Mouse (Mus musculus) spleen, adult 2 months (tissue): Measurements from ENCODE around the gene Plet1. TPM values are rescaled to one million over a fixed set of nuclear protein-coding genes. Genes with fewer than 3 reads are reported as not detected.

Source experiments
- DNase-seq, 2 experiments: peaks; one replicate each; pipeline versions ENCODE4 v3.0.0 to v3.0.0-alpha.2; 2012 to 2021; ENCODE audit warnings: low spot score in 2 of 2, low read depth in 1 of 2
- H3K27ac ChIP-seq: fragments of 200-500 bp; 2 replicates; pipeline ENCODE4 v1.5.1; 2012; ENCODE audit warnings: low read length, inconsistent platforms; ENCODE audit not compliant: insufficient read depth
- H3K27me3 ChIP-seq: fragments of 200-500 bp; 2 replicates; pipeline ENCODE4 v1.6.1; 2012; ENCODE audit warnings: mild to moderate bottlenecking, moderate library complexity, low read length, inconsistent platforms; ENCODE audit not compliant: control insufficient read depth, insufficient read depth
- H3K36me3 ChIP-seq: fragments of 200-500 bp; 2 replicates; pipeline ENCODE4 v1.6.1; 2012; ENCODE audit warnings: mild to moderate bottlenecking, low read length, inconsistent platforms; ENCODE audit not compliant: control insufficient read depth, insufficient read depth
- H3K4me1 ChIP-seq: fragments of 200-500 bp; 2 replicates; pipeline ENCODE4 v1.6.1; 2011; ENCODE audit warnings: inconsistent platforms; ENCODE audit not compliant: control insufficient read depth, insufficient read depth, insufficient read length
- H3K4me3 ChIP-seq: fragments of 200-500 bp; 2 replicates; pipeline ENCODE4 v1.5.1; 2011; ENCODE audit warnings: mild to moderate bottlenecking, inconsistent platforms; ENCODE audit not compliant: insufficient read depth, insufficient read length; ENCODE audit errors: extremely low read depth
- CTCF ChIP-seq: fragments of 200-500 bp; IDR thresholded peaks from 2 replicates; pipeline ENCODE4 v1.5.1; 2011; ENCODE audit warnings: mild to moderate bottlenecking, inconsistent platforms; ENCODE audit not compliant: insufficient read depth, insufficient read length, insufficient replicate concordance; ENCODE audit errors: extremely low read depth
- POLR2A ChIP-seq: fragments of 200-500 bp; IDR thresholded peaks from 2 replicates; pipeline ENCODE4 v1.6.1; 2011; ENCODE audit warnings: low read depth, low read length, inconsistent platforms
- WGBS: fragments of 180-500 bp; shearing (Covaris S2); methylation state at CpG from one replicate; pipeline ENCODE4 v1.1.7; 2018; 5-methylcytosine and 5-hydroxymethylcytosine counted together
- polyA plus RNA-seq: library from polyadenylated mRNA; depleted of rRNA; stranded (reverse); fragments of >200 nt; gene quantifications from 2 replicates; pipeline ENCODE4 v1.2.3, GENCODE M21; 2012

Plet1 gene
- polyA plus RNA-seq, 1 experiment: 0.14 TPM

DNA sequence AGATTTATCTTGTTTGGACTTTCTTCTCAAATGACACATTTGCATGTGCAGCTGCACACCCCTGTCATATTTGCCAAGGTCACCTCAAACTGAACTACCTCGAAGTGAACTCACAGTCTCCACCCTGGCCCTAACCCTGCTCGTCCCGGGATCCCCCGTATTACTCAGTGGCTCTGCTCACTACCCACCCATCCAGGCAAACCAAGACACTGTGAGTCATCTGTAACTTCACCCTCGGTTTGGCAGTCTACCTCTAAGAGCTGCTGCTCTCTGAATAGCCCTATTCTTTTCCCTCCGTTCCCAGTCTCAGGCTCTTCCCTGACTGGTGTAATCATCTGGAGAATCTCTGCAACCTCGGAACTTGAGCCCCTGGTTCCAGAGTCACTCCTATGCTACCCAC, 17.7 kb upstream of the Plet1 start:
- no peak overlapping the region for H3K4me3 ChIP-seq
- H3K27ac ChIP-seq: no peak overlapping the region
- no peaks in the 10 kb centered on the region for H3K4me1 ChIP-seq
- H3K27me3 ChIP-seq: no peaks in the 10 kb centered on the region
- no peak for DNase-seq
- H3K36me3 ChIP-seq: no peaks in the 10 kb centered on the region
- no peak for TF ChIP-seq CTCF
- TF ChIP-seq POLR2A: no peak
- 76% methylated on average over 7 of the region's 7 CpGs for WGBS

DNA sequence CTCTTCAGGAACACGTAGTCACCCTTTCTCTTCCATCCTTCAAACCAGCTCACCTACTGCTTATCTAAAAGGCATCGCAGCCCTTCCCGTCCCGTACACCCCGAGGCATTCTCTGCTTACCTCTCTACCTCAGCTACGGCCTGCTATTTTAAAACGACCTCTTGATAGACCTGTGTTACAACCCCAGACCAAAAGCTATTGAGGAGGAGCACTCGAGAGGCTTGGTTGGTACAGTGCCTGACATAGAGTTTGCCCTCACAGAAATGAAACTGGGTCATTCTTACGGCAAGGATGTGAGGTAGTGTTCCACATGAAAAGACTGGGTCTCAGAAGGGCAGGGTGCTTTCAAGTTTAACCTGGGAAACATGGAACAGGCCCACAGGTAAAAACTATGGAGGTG, 17.1 kb upstream of the Plet1 start:
- Histone ChIP-seq H3K27ac (no peak overlapping the region), H3K4me3 (no peak overlapping the region), H3K27me3 (no peaks in the 10 kb centered on the region), H3K36me3 (no peaks in the 10 kb centered on the region), H3K4me1 (no peaks in the 10 kb centered on the region)
- TF ChIP-seq POLR2A (no peak), CTCF (no peak)
- no peak for DNase-seq
- 91% methylated on average over 9 of the region's 9 CpGs for WGBS

DNA sequence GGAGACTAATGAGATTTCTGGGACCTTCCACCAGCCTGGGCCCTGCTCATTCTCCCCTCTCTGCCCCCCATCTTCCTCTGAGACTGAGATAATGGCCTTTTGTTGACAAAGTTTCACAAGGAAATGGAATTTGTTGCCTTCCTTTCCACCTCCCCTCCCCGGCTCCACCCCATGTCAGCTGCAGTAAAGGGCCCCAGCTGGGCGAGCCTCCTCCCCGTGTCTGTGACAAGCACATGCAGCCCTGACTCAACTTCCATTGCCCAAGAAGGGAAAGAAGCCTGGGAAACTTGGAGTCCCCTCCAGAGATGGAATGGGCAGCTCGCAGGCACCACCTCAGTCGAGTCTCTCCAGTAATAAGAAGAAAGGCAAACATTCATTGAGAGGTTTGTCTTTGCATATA, 15.5 kb upstream of the Plet1 start:
- WGBS: 41% methylated on average over 5 of the region's 5 CpGs
- H3K4me3 ChIP-seq: no peak overlapping the region
- no peak for DNase-seq
- no peaks in the 10 kb centered on the region for H3K4me1 ChIP-seq
- no peak for TF ChIP-seq POLR2A
- TF ChIP-seq CTCF: no peak
- no peaks in the 10 kb centered on the region for H3K27me3 ChIP-seq
- H3K36me3 ChIP-seq: no peaks in the 10 kb centered on the region
- H3K27ac ChIP-seq: no peak overlapping the region; the same call in 1 of the 2 replicates

DNA sequence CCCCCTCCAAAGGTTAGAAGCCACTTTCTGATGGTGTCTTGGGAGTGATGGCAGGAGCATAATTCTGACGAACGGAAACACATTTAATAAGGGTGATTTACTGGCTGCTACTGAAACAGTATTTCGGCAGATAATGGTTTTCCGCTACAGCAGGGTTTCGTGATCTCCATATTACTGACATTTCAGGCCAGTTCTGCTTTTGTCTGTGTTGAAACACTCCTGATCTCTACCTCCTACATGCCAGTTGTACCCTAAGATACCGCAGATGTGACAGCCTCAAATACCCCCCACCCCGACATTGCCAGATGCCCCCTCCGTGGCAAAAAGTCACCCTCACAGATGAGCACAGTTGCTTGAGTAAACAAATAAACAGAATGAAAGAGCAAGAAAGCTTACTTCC, 14.8 kb upstream of the Plet1 start:
- DNase-seq: no peak
- WGBS: 49% methylated on average over 8 of the region's 8 CpGs
- no peak for TF ChIP-seq POLR2A
- no peak for TF ChIP-seq CTCF
- Histone ChIP-seq H3K27ac (peak overlapping the region; percentile 50; the same call in 1 of the 2 replicates), H3K4me1 (no peaks in the 10 kb centered on the region), H3K4me3 (no peak overlapping the region), H3K27me3 (no peaks in the 10 kb centered on the region), H3K36me3 (no peaks in the 10 kb centered on the region)

DNA sequence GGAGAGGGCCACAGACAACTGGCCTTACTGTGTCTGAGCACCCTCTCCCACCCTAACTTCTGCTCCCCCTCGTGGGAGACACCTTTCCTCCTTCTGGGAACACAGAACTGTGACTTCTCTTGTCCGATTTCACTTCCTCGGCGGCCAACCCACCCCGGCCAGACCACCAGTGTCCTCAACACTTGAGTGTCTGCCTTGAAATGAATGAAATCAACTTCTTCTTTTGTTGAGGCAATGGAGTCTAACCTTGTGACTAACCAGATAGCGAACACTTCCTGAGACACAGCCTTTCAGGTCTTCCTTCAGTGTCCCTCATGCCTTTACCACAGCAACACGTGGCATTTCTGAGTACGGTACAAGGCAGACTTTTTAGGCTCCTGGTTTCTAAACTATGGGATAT, 11.6 kb upstream of the Plet1 start:
- no peaks in the 10 kb centered on the region for H3K27me3 ChIP-seq
- H3K27ac ChIP-seq: 0 out of 2 replicates have a peak overlapping the region, but pooled peaks have one; percentile 9
- WGBS: 43% methylated on average over 8 of the region's 8 CpGs
- TF ChIP-seq POLR2A: no peak
- TF ChIP-seq CTCF: no peak
- H3K4me3 ChIP-seq: no peak overlapping the region
- no peaks in the 10 kb centered on the region for H3K36me3 ChIP-seq
- no peak for DNase-seq
- no peaks in the 10 kb centered on the region for H3K4me1 ChIP-seq

DNA sequence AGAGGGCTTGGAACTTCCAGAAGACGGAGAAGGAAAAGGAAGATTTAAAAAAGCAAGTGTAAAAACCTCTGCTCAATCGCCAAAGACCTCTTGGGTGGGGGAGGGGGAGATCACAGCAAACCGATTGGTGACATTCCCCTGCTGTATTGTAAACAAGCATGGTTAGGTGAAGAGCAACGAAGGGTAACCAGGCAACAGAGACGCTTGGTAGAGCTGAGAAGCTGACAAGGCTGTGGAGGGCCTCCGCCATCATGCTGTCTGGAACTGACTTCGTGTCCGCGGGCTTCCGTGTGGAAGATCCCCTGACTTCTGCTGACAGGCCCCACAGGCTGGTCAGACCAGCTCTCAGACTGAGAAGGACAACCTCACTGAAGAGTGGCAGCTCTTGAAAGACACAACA, 8.8 kb upstream of the Plet1 start:
- 69% methylated on average over 10 of the region's 10 CpGs for WGBS

DNA sequence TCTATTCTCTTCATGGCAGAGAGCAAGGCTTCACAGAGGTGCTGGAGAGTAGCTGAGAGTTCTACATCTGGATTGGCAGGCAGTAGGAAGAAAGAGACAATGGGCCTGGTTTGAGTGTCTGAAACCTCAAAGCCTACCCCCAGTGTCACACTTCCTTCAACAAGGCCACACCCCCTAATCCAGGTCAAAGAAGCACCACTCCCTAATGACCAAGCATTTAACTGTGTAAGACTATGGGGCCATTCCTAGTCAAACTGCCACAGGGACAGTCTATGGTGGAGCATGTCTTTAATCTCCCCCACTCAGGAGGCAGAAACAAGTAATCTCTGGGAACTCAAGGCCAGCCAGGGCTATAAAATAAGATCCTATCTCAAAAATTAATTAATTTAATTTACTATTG, 3.5 kb upstream of the Plet1 start:
- no peaks in the 10 kb centered on the region for H3K36me3 ChIP-seq
- DNase-seq: no peak
- TF ChIP-seq CTCF (no peak), POLR2A (no peak)
- H3K4me1 ChIP-seq: no peaks in the 10 kb centered on the region
- no peak overlapping the region for H3K4me3 ChIP-seq
- no peaks in the 10 kb centered on the region for H3K27me3 ChIP-seq
- H3K27ac ChIP-seq: no peak overlapping the region

More for the DNA sequence above, 8.8 kb upstream of the Plet1 start:
- Histone ChIP-seq H3K27me3 (no peaks in the 10 kb centered on the region), H3K4me3 (no peak overlapping the region), H3K4me1 (no peaks in the 10 kb centered on the region), H3K27ac (no peak overlapping the region), H3K36me3 (no peaks in the 10 kb centered on the region)
- no peak for TF ChIP-seq POLR2A
- TF ChIP-seq CTCF: no peak
- DNase-seq: no peak

DNA sequence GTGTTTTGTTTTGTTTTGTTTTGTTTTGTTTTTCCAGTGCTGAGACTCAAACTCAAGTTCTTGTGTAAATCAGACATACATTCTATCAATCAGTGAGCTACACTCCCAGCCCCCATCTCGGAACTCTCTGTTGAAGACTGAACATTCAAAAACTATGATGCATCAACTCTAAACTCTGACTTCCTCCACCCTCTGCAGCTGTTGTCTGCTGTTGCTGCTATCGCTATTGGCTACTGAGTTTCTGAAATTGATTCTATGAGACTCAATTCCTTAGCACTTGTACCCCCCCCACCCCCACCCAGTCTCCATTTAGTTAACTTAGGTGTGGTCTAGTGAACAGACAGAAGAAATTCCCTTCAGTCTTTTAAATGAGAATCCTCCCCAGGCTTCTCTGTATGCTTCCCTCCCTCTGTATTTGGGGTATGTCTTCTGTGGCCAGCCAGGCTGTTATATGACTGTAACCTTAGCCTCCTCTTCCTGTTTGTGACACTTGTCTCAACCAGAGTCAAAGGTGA, 2.7 kb upstream of the Plet1 start:
- Histone ChIP-seq H3K27me3 (no peaks in the 10 kb centered on the region), H3K4me1 (no peaks in the 10 kb centered on the region), H3K36me3 (no peaks in the 10 kb centered on the region), H3K27ac (no peak overlapping the region), H3K4me3 (no peak overlapping the region)
- DNase-seq: no peak
- 50% methylated on average over 2 of the region's 2 CpGs for WGBS
- TF ChIP-seq CTCF: no peak
- TF ChIP-seq POLR2A: no peak
